Mouse (Mus musculus) telencephalon, adult 2 months (tissue): Measurements from ENCODE around the gene Fam216b.
A peak's percentile ranks its signal among the peaks of the same experiment; 100 is the strongest.

Experiments used
- DNase-seq: peaks from one replicate; pipeline ENCODE4 v3.0.0-alpha.2; 2011; ENCODE audit warnings: low read depth, low spot score

Fam216b gene

DNA sequence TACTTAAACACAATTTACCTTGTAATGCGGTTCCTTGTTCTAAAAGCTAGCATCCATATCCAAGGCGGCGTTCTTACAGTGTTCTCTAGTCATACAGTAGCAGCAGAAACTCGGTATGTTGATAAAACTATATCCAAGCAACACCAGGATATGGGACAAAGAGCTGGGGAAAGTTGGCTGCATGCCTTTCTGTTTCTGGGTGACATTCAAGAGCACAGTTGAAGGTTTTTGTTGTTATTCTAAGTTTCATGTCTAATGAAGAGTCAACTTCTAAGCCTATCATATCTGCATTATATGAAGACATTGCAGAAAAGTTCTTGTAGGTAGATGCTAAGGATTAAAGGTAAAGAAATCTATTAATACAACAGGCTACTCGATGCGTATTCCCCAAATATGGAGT lies at the start of gene Fam216b:
TSS of gene Fam216b (minus strand) at position 101 of the 400 bp plus-strand sequence.
- no peak for DNase-seq

DNA sequence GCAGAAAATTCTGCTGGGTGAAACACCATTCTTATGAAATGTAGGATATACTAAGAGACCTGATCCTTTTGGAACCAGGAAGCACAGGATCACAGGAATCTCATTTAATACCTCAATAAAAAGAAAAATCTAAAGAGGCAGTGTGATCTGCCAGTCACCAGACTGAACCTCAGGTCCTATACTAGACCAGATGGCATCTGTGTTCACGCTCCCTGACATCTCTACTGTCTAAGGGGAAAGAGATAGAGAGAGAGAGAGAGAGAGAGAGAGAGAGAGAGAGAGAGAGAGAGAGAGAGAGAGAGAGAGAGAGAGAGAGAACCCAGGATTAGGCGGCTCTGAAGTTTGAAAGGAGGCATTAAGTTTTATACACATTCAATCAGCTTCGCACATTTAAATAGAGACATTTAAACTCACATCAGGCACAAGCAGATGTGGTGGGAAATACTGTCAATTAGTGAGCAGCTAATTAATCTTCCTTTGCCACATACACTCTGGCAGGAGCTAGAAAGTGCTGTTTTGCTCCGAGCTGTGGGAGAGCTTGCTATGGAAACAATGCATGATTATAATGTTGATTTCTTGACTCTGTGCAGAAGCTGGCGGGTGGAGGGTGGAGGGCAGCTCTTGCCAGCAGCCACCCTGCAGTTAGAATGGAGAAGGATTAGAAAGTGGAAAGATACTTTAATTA lies 43.7 kb upstream of the Fam216b start:
- no peak for DNase-seq

DNA sequence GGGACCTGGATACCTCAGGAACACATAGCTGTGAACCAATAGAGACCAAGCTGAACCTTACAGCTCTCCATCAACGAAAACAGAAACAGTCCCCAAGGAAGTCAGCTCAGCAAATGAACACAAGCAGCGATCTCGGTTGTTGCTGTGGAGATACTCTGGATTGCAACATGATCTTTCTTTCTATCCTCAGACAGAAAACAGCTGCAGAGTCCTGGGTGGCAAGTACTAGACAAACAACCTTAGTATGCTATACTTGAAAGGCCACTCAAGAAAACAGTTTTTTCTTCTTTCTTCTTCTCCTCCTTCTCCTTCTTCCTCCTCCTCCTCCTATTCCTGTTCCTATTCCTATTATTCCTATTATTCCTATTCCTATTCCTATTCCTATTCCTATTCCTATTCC lies 37.9 kb upstream of the Fam216b start:
- no peak for DNase-seq

DNA sequence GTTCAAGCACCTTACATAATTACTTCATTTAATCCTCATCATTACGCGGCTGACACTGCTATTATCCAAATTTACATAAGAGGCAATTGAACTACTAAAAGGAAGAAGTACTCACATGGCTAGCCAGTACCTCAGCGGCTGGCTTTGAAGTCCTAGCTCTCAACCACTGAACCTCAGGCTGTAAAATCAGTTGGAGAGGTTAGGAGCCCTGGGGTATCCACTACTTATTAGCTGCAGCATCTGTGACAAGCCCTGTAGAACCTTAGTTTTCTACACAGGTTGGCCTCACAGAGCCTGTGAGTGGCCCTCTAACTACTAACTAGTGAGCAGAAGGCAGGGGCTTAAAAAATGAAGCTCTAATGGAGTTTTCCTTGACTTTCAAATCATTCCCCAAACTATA lies 31.5 kb upstream of the Fam216b start:
- no peak for DNase-seq

DNA sequence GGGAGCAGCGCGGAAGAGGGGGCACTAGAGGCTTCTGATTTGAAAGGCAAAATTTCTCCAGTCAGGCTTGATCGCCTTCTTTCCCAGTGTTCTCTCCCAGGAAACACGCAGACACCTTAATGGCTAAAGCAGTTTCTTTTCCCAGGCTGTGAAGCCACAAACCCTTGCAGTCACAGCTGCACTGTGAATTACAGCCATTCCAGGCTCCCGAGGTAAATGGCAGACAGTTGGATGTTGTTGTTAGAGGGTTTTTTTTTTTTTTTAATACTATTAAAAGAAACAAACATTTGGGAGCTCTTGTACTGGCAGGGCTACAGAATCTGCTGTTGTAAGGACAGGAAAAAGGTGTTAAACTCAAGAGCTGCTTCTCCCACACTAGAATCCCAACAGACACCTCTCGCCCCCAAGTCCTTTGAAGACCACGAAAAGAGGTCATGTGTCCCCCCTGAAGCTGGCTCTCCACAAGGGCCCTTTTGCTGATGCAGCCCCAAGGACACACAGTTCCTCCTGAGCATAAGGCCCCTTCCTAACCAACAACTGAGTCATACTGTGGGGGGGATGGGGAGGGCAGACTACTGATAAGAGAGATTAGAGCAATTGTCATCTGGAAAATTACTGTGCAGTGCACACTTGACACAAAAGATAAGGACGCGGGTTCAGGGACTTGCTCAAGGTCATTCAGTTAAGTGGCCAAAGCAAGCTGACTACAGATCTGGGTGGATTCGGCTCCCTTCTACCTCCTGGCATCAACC lies 30.8 kb upstream of the Fam216b start:
- DNase-seq: no peak

DNA sequence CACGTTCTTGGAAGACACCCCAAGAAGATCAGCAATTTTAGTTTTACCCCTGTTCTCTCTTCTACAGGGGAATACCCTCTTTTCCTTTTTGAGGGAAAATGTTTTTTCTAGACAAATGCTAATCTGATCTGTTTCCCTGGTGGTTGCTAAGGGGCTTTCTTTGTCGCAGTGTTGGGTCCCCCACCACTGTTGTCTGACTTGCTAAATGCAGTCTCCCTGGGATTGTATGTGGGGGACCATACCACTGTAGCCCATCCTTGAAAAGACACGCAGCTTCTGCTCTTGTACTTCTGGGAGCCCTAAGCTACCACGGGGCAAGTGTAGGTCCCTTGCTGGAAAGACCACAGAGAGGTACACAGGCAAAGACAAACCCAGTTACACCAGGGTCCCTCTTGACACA lies 28.9 kb upstream of the Fam216b start:
- DNase-seq: no peak

DNA sequence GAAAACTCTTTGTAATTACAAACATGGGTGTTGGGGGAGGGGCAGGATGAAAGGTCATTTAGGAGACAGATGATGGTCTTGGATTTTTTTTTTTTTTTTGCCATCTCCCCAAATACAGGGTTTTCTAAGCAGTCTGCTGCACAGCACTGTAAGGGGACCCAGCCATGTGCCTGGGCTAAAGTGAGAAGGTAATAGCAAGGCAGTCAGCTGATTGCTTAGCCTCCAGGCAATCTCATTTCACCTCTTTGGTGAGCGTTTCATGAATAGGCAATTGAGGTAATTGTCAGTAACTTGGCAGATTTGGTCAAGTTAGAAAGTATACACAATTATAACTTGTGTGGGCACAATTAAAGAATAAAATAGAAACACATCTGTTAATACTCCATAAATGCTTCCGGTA lies 28.5 kb upstream of the Fam216b start:
- DNase-seq: no peak

DNA sequence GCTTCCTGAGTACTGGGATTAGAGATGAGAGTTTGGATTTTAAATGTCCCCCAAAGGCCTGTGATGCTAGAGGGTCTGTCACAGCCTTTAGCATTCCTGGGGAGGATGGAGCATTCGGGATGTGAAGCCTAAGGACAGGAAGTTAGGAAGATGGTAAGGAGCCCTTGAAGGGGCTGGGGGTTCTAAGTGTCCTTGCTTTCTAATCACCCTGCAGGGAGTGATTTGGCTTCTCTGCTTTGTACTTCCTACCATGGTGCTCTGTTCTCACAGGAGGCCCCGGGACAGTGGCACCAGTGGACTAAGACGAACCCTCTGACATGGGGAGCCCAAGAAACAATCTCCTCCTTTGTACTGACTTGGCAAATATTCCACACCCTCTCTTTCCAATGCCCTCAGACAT lies 23.7 kb upstream of the Fam216b start:
- DNase-seq: no peak

DNA sequence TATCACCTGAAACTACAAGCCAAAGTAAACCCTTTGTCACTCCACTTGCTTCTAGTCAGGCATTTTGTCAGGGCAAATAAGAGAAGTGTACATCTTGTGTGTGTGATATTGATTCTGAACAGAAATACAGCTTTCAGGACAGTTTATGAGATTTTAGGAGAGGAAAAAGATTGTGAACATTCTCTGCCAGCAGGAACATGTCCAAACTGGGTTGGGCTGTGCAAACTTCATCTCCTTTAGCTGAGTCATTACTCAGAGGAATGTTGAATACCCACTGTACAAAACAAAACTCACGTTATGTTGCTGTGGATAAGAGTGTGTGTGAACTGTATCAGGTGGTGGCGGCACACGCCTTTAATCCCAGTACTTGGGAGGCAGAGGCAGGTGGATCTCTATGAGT lies 22.1 kb upstream of the Fam216b start:
- no peak for DNase-seq

DNA sequence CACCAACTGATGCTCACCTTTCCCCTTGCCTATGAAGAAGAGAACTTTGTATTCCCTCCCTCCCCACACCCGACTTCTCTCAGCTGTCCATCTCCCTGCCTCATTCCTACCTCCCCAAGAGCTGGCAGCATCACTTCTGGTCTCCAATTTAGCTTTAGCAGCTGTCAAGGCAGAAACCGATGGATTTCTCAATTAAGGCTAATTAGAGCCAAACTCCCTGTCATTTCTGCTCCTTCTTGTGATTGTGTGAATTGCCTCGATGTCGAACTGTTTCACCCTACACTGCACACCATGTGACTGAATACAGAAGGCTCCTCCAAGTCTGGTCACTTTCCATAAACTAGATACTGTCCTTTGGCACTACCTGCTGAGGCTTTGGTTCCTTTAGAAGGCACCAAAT lies 20.6 kb upstream of the Fam216b start:
- DNase-seq: no peak

DNA sequence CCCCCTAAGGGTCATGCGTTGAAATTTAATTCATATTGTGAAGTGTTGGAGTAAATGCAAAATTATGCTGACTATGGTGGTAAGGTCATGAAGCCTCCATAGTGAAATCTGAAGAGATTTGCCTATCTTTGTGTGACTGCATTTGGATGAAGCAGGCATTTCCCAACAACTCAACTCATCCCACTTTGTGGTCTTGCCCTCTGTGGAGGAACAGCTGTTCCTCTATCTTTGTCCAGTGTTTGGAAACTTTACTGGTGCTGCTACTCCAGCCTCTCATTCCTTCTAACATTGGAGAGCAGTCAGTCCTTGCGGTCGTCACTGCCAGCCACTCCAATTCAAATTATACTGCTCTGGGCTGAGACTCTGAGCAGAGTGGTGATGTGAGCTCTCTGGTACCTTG lies 19.6 kb upstream of the Fam216b start:
- no peak for DNase-seq

DNA sequence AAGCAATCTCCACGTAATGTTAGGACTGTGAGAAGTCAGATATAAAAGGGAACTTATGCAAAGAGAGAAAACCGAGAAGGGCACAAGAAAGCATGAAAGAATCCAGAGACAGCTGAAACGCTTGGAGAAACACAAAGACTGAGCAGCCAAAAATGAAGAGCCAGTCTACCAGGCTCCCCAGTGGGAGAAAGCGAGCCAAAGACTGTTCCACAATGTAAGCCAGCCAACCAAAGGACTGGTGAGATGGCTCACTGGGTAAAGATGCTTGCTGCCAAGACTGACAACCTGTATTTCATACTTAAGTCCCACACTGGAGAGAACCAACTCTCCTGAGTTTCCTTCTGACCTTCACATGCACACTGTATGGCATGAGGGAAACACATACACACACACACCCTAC lies 784 bp upstream of the Fam216b start:
- DNase-seq: no peak

DNA sequence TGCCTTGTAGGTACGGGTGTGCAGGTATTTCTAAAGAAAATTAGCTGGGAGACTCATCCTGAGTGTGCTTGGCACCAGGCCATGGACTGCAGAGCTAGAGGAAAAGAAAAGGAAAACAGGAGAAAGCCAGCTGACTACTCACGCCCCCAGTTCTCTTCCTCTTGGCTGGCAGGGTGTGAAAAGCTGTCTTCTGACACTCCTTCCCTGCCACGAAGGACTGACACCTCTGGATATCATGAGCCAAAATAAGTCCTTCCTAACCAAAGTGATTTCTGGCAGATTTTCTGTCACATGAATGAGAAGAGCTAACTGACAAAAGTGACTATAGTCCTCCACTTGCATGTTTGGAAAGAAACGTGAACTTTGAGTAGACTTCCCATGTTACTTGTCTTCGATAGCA lies 5.3 kb downstream of the Fam216b start:
- peak; percentile 40 for DNase-seq

DNA sequence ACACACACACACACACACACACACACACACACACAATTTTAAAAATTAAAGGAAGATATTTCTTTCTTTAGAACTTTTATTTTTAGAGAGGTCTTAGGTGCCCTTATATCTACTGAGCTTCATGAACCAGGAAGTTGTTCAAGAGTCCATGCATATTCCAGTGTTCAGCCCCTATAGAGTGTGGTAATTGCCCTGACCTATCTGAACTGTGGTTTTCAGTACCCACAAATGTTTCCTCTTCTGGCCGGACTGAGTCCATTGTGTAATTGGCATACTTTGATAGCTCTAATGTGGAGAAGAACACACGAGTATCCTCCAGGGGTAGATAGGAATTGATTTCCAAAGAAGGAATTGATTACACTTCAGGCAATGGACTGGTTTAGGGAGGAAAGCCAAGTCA lies 11.3 kb downstream of the Fam216b start:
- DNase-seq: no peak

DNA sequence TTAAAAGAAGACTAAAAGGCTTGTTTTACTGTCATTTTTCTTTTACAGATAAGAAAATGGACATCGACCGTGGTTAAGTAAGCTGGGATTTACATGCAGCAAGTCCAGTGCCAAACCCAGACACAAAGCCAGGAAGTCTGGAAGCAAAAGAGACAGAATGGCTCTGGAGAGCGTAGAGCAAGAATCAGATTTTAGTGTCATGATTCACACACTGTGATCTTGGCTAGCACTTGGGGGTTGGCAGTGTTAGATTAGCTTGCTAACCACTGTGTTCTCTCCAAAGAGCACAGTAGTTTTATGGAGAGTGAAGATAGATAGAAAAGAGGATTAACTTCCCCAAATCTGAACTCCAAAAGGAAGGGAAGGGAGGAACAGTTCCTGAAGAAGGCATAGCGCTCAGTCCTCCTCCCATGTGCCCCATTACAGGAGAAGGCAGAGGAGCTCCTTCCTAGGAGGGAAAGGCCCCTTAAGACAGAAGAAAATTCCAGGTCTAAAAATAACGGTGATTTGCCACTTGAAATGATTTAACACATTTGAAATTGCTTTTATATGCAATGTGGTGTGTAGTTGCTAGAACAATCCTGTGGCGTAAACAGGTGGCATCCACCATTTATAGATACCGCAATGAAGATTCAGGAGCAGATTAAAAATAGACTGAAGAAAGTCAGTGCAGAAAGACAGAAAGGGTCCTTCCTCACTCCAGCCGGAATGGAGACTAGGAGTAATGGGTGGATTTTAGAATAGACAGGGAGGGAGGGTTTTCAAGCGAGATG lies 22.7 kb downstream of the Fam216b start:
- DNase-seq: peak; percentile 57

DNA sequence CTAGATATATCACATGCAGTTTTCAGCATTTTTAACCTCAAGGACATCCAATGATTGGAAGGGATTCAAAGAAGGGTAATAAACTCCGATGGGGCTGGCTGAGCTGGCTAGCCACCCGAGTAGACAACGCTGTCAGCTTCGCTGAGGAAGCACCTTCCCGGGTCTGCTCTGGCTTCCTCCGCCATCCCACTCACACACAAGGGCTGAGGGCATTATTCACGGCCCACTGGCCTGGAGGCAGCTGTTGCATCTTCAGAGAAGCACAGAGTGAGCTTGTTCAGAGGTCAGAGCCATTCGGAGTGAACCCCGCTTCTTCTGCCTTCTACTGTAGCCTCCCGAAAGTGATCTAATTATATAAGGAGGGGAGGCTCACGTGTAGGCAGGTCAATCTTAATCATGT lies 26.3 kb downstream of the Fam216b start:
- no peak for DNase-seq

DNA sequence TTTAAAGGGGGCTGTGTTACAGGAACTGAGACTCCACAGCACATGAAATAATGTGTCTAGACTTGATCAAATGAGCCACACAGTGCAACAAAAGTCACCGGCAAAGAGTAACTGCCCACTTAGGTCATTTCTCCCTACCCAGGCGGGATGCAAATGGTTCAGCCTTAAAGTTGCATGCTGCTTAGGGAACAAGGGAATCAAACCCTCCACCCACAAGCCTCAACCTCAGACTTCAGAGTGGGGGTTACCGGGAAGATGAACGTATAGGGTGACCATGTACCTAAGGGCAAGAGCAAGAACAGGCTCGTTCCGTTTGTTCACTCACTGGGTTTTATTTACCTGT lies 28.2 kb downstream of the Fam216b start:
- DNase-seq: no peak

DNA sequence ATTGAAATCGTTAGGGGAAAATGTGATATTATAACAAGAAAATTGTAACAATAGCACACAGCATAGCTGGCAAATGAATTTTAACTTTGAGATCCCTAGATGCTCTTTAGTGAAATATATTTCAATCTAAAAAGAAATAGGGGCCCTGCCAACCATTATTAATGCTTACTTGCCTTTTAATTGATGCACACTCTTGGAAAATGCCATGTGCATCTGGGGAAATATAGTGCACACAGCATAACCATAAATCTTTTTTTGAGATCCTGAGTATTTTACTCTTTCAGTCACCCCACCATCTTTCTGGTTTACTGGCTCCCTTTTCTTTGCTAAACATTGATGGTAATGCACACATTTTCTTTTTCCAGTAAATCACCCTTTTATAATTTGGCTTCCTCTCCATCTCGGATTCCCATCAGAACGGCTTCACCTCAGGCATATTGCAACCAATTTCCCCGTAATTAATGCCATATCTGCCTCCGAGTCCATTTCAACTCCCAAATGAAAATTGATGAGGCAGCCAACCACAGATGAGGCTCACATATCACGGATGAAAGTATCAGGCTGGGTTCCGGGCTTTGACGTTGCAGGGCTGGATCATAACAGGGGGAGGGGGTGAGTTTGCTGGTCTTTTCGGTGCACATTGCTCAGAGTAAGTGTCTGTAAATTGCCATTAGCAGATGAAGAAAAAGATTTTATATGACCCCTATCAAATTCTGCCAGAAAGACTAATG lies 28.8 kb downstream of the Fam216b start:
- no peak for DNase-seq

DNA sequence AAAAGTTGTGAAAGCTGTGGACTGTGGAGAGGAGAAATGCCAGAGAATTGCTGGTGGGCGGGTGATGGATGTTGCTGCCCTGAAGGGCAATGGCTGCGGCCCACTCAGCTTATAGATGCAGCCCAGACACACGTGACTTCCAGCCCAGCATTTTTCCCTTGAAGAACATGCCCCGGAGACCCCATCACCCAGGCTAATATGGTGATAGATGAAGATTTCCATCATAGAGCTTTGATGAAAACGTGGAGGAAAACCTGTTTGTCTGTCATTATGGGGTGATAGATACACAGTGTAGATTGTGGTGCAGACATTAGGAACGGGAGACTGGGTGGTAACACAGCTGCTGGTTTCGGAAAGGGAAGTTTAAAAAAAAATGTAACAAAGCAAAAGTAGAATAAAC lies 31.4 kb downstream of the Fam216b start:
- DNase-seq: no peak

DNA sequence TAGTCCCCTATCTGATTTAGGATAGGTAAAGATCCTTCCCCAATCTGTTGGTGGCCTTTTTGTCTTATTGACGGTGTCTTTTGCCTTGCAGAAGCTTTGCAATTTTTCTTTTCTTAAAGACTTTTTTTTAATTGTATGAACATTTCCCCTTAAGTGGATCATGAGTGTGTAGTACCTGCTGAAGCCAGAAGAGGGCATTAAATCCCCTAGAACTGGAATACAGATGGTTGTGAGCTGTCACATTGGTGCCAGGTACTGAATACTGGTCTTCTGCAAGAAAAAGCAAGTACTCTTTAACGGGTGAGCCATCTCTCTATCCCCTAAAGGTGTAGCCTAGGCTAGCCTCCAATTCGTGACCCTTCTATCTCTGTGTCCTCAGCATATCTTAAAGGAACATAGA lies 32.4 kb downstream of the Fam216b start:
- no peak for DNase-seq

DNA sequence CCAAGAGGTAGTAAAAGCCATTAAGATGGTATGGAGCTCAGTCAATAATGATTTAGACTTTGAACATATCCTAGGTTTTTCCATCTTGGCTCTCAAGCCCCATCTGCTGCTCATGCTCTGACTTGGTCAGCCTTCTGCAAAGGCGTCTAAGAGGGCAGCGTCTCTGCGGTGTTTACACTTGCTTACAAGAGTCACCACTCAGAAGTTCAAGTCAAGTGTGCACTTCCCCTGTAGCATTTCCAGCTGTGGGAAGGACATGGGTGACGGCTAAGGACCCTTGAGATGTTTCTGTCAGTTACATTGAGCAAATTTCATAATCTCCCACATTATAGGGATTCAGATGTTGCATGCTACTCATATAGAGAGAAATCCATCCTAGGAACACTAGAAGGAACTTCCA lies 40.1 kb downstream of the Fam216b start:
- no peak for DNase-seq

DNA sequence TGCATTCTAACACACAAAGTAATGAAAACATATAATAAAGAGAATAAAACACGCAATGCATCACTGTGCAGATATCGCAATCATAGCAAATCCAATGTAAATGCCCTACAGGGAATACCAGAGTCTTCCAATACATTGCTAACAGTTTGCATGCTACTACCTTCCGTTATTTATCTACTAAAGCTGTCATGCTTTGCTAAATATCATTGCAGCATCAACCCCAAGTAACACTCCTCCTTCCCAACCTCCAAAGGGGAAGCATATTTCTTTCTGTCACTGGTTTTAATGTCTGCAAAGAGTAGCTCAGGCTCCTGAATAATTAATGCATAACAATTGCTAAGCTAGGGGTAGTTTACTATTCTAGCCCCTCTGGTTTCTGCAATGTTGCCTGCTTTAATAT lies 40.5 kb downstream of the Fam216b start:
- no peak for DNase-seq
